Mouse (Mus musculus): ENCODE results near the gene Nudt21. TPM values are rescaled to one million over a fixed set of nuclear protein-coding genes. Genes with fewer than 3 reads are reported as not detected.

The Nudt21 gene
- polyA plus RNA-seq, 1 experiment from 2014 or later, result 158 TPM

DNA sequence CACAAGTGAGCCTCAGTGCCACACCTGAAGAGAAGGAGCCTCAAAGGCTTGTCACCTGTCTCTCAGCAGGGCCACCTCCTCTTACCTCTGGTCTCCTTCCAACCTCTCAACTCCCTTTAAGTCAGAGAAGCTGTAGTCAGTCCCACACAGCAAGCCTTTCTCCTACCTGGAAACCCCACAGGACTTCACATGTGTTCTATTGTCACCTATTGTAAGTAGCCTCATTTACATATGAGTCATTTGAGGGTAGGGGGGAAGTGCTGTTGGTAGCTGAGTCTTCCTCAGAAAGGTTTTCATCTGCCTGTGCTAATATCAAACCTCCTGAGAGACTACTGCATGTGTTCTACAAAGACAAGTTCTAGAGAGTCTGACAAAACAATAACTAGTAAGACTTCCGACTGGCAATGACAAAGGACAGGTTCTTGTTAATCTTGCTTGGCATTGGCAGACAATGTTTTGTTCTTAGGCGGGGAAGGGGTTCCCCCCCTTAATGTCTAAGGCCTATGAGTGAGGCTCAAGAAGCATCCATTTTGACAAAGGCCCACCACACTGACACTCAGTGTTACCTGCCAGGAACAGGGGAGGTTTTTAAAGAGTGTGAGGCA, 26.6 kb downstream of the Nudt21 start:
- no peaks in the 10 kb centered on the region for H3K27me3 ChIP-seq (replicated peaks; ENCODE audit: control insufficient read depth, insufficient read depth, low read length)
- H3K9ac ChIP-seq (ENCODE audit: low read depth, low read length), result peak overlapping the region; percentile 56
- no peak for DNase-seq (ENCODE audit: low spot score)
- H3K27ac ChIP-seq (ENCODE audit: low read depth, low read length), result 0 out of 2 replicates have a peak overlapping the region, but pooled peaks have one; percentile 4
- 0 out of 2 replicates have a peak, but pooled peaks cover 2% of the 10 kb centered on the region for H3K36me3 ChIP-seq (ENCODE audit: control insufficient read depth, insufficient read depth, low read length)
- H3K4me1 ChIP-seq (replicated peaks; ENCODE audit: control insufficient read depth, insufficient read depth, low read length), result peaks cover 23% of the 10 kb centered on the region
- H3K9me3 ChIP-seq (ENCODE audit: control insufficient read depth, low read length), result no peaks in the 10 kb centered on the region
- 63% methylated on average over 2 of the region's 2 CpGs for WGBS
- peak overlapping the region; percentile 93 for H3K4me2 ChIP-seq
- no peak for ATAC-seq (replicated peaks; ENCODE audit: low FRiP score)
- H3K4me3 ChIP-seq (ENCODE audit: low read depth, low read length), result peak overlapping the region; percentile 86

- H3K27ac ChIP-seq (ENCODE audit: low read depth, low read length), result peak overlapping the region; percentile 40; the same call in 1 of the 2 replicates
- H3K4me1 ChIP-seq (replicated peaks; ENCODE audit: control insufficient read depth, insufficient read depth, low read length), result peaks cover 23% of the 10 kb centered on the region
- no peaks in the 10 kb centered on the region for H3K27me3 ChIP-seq (replicated peaks; ENCODE audit: control insufficient read depth, insufficient read depth, low read length)
- ATAC-seq (replicated peaks; ENCODE audit: low FRiP score) (no peak), DNase-seq (ENCODE audit: low spot score) (no peak)
- H3K36me3 ChIP-seq (ENCODE audit: control insufficient read depth, insufficient read depth, low read length), result no peaks in the 10 kb centered on the region; the same call in 1 of the 2 replicates
- WGBS, result 48% methylated on average over 15 of the region's 15 CpGs
- H3K4me2 ChIP-seq, result peak overlapping the region; percentile 93
- no peak overlapping the region for H3K4me3 ChIP-seq (ENCODE audit: low read depth, low read length)
- peak overlapping the region; percentile 56 for H3K9ac ChIP-seq (ENCODE audit: low read depth, low read length)
- H3K9me3 ChIP-seq (ENCODE audit: control insufficient read depth, low read length), result no peaks in the 10 kb centered on the region
These were observed 27.5 kb downstream of the Nudt21 start for GRCm38 (mm10) chr8:94009243-94009845.

GRCm38 (mm10) chr8:94004139-94004538, 32.7 kb downstream of the Nudt21 start:
- Histone ChIP-seq H3K4me3 (ENCODE audit: low read depth, low read length) (no peak overlapping the region), H3K4me1 (replicated peaks; ENCODE audit: control insufficient read depth, insufficient read depth, low read length) (peaks cover 2% of the 10 kb centered on the region), H3K27ac (ENCODE audit: low read depth, low read length) (no peak overlapping the region), H3K9ac (ENCODE audit: low read depth, low read length) (no peak overlapping the region), H3K9me3 (ENCODE audit: control insufficient read depth, low read length) (no peaks in the 10 kb centered on the region), H3K4me2 (no peak overlapping the region), H3K36me3 (ENCODE audit: control insufficient read depth, insufficient read depth, low read length) (peaks cover 20% of the 10 kb centered on the region), H3K27me3 (replicated peaks; ENCODE audit: control insufficient read depth, insufficient read depth, low read length) (no peaks in the 10 kb centered on the region)
- DNase-seq (ENCODE audit: low spot score) (no peak), ATAC-seq (replicated peaks; ENCODE audit: low FRiP score) (no peak)
- WGBS, result 90% methylated on average over 9 of the region's 9 CpGs

DNA sequence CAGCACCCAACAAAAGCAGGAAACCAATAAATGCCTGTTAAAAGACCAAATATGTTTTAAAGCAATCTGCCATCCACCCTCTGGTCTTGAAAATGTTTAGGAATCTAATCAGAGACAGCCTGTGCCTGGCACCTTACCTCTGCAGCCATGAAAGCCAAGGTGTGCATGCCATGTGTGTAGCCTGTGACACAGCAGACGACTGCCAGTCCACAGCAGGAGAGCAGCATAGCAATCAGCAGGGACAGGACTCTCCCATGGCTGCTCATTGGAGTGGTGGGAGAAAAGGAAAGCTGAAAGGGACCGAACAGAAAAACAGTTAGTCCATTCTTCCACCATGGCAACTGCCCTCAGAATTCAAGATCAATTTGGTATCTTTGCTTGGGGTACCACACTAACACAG, 37.9 kb downstream of the Nudt21 start:
- no peak for ATAC-seq (replicated peaks; ENCODE audit: low FRiP score)
- no peak overlapping the region for H3K9ac ChIP-seq (ENCODE audit: low read depth, low read length)
- H3K27ac ChIP-seq (ENCODE audit: low read depth, low read length), result no peak overlapping the region
- H3K9me3 ChIP-seq (ENCODE audit: control insufficient read depth, low read length), result no peaks in the 10 kb centered on the region
- H3K4me1 ChIP-seq (replicated peaks; ENCODE audit: control insufficient read depth, insufficient read depth, low read length), result no peaks in the 10 kb centered on the region
- no peaks in the 10 kb centered on the region for H3K27me3 ChIP-seq (replicated peaks; ENCODE audit: control insufficient read depth, insufficient read depth, low read length)
- DNase-seq (ENCODE audit: low spot score), result no peak
- peaks cover 36% of the 10 kb centered on the region for H3K36me3 ChIP-seq (ENCODE audit: control insufficient read depth, insufficient read depth, low read length)
- 92% methylated on average over 2 of the region's 2 CpGs for WGBS
- no peak overlapping the region for H3K4me3 ChIP-seq (ENCODE audit: low read depth, low read length)
- H3K4me2 ChIP-seq, result no peak overlapping the region

DNA sequence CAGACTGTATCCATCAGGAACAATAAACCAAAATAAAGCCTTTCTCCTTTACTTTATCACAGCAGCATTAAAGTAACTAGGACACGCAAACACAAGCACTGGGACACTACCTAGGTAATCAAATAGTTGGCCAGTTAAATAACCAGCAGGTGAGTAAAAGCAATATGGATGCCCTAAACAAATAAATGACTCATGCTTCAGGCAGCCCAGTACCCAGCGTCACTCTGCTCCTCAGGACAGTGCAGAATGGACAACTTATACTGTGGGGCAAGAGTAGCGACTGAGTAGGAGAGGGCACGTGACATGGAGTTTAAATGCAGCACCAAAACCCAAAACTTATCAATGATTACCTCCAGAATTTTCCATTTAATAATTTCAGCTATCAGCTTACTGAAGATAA, 47.1 kb downstream of the Nudt21 start:
- Histone ChIP-seq H3K4me1 (replicated peaks; ENCODE audit: control insufficient read depth, insufficient read depth, low read length) (no peaks in the 10 kb centered on the region), H3K9ac (ENCODE audit: low read depth, low read length) (no peak overlapping the region), H3K4me3 (ENCODE audit: low read depth, low read length) (no peak overlapping the region), H3K36me3 (ENCODE audit: control insufficient read depth, insufficient read depth, low read length) (peaks cover 23% of the 10 kb centered on the region), H3K9me3 (ENCODE audit: control insufficient read depth, low read length) (peaks cover 3% of the 10 kb centered on the region; the same call in 1 of the 2 replicates), H3K27ac (ENCODE audit: low read depth, low read length) (no peak overlapping the region), H3K4me2 (no peak overlapping the region), H3K27me3 (replicated peaks; ENCODE audit: control insufficient read depth, insufficient read depth, low read length) (no peaks in the 10 kb centered on the region)
- DNase-seq (ENCODE audit: low spot score) (no peak), ATAC-seq (replicated peaks; ENCODE audit: low FRiP score) (no peak)
- WGBS, result 92% methylated on average over 4 of the region's 4 CpGs

DNA sequence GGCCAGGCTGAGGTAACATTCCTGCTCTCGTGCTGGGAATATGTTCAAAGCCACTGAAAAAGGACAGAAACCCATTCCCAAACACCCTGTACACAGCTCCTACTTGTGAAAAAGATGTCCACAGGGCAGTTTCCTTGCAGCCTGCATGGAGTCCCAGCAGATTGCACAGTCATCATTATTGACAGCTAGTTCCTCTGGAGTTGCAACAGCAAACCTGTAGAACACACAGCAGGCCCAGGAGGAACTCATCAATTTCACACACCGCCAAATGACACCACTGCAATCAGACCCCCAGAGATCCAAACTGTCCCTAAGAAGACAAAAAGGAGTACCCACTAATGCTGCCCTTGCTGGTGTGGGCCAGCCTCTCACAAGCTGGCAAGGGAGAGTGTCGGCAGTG, 52.1 kb downstream of the Nudt21 start:
- Histone ChIP-seq H3K36me3 (ENCODE audit: control insufficient read depth, insufficient read depth, low read length) (peaks cover 57% of the 10 kb centered on the region), H3K27ac (ENCODE audit: low read depth, low read length) (no peak overlapping the region), H3K9me3 (ENCODE audit: control insufficient read depth, low read length) (no peaks in the 10 kb centered on the region), H3K4me3 (ENCODE audit: low read depth, low read length) (no peak overlapping the region), H3K4me2 (no peak overlapping the region), H3K27me3 (replicated peaks; ENCODE audit: control insufficient read depth, insufficient read depth, low read length) (no peaks in the 10 kb centered on the region), H3K4me1 (replicated peaks; ENCODE audit: control insufficient read depth, insufficient read depth, low read length) (no peaks in the 10 kb centered on the region), H3K9ac (ENCODE audit: low read depth, low read length) (no peak overlapping the region)
- ATAC-seq (replicated peaks; ENCODE audit: low FRiP score) (no peak), DNase-seq (ENCODE audit: low spot score) (no peak)
- WGBS, result 88% methylated on average over 3 of the region's 3 CpGs

GRCm38 (mm10) chr8:93983827-93984226, 53.0 kb downstream of the Nudt21 start:
- Histone ChIP-seq H3K4me2 (no peak overlapping the region), H3K4me1 (replicated peaks; ENCODE audit: control insufficient read depth, insufficient read depth, low read length) (no peaks in the 10 kb centered on the region), H3K9me3 (ENCODE audit: control insufficient read depth, low read length) (no peaks in the 10 kb centered on the region), H3K27ac (ENCODE audit: low read depth, low read length) (no peak overlapping the region), H3K4me3 (ENCODE audit: low read depth, low read length) (no peak overlapping the region), H3K9ac (ENCODE audit: low read depth, low read length) (no peak overlapping the region), H3K36me3 (ENCODE audit: control insufficient read depth, insufficient read depth, low read length) (peaks cover 62% of the 10 kb centered on the region), H3K27me3 (replicated peaks; ENCODE audit: control insufficient read depth, insufficient read depth, low read length) (no peaks in the 10 kb centered on the region)
- DNase-seq (ENCODE audit: low spot score), result no peak
- ATAC-seq (replicated peaks; ENCODE audit: low FRiP score), result no peak
- WGBS, result 82% methylated on average over 3 of the region's 3 CpGs

GRCm38 (mm10) chr8:93981679-93982215, 55.1 kb downstream of the Nudt21 start:
- Histone ChIP-seq H3K4me3 (ENCODE audit: low read depth, low read length) (no peak overlapping the region), H3K36me3 (ENCODE audit: control insufficient read depth, insufficient read depth, low read length) (peaks cover 75% of the 10 kb centered on the region), H3K27ac (ENCODE audit: low read depth, low read length) (no peak overlapping the region), H3K4me1 (replicated peaks; ENCODE audit: control insufficient read depth, insufficient read depth, low read length) (no peaks in the 10 kb centered on the region), H3K4me2 (no peak overlapping the region), H3K9ac (ENCODE audit: low read depth, low read length) (no peak overlapping the region), H3K9me3 (ENCODE audit: control insufficient read depth, low read length) (no peaks in the 10 kb centered on the region), H3K27me3 (replicated peaks; ENCODE audit: control insufficient read depth, insufficient read depth, low read length) (no peaks in the 10 kb centered on the region)
- no peak for ATAC-seq (replicated peaks; ENCODE audit: low FRiP score)
- no peak for DNase-seq (ENCODE audit: low spot score)
- WGBS, result 89% methylated on average over 5 of the region's 5 CpGs

GRCm38 (mm10) chr8:93980141-93980540, 56.7 kb downstream of the Nudt21 start:
- Histone ChIP-seq H3K4me3 (ENCODE audit: low read depth, low read length) (no peak overlapping the region), H3K36me3 (ENCODE audit: control insufficient read depth, insufficient read depth, low read length) (peaks cover 72% of the 10 kb centered on the region), H3K9ac (ENCODE audit: low read depth, low read length) (no peak overlapping the region), H3K27ac (ENCODE audit: low read depth, low read length) (no peak overlapping the region), H3K27me3 (replicated peaks; ENCODE audit: control insufficient read depth, insufficient read depth, low read length) (no peaks in the 10 kb centered on the region), H3K4me2 (no peak overlapping the region), H3K4me1 (replicated peaks; ENCODE audit: control insufficient read depth, insufficient read depth, low read length) (no peaks in the 10 kb centered on the region), H3K9me3 (ENCODE audit: control insufficient read depth, low read length) (no peaks in the 10 kb centered on the region)
- DNase-seq (ENCODE audit: low spot score) (no peak), ATAC-seq (replicated peaks; ENCODE audit: low FRiP score) (no peak)
- 95% methylated on average over 4 of the region's 4 CpGs for WGBS

All from liver, embryonic 11.5 days (tissue).